Mouse (Mus musculus) urinary bladder, postnatal 4 days (tissue): ENCODE measurements around the gene Fndc10.
A peak's percentile ranks its signal among the peaks of the same experiment; 100 is the strongest.
"Not testable (repeated sequence)": the region's sequence is repeated elsewhere in the genome, so short reads cannot be mapped to it uniquely, and the experiment has no call there.

Experiments used
- DNase-seq, 2 experiments: peaks; one replicate each; pipeline ENCODE4 v3.0.0; 2021 to 2022; ENCODE audit warnings: low spot score in 2 of 2

The Fndc10 gene

GRCm38 (mm10) chr4:155683670-155684277 lies 10.4 kb upstream of the Fndc10 start:
- DNase-seq: not testable (repeated sequence)

GRCm38 (mm10) chr4:155687764-155688163 lies 6.4 kb upstream of the Fndc10 start:
- DNase-seq: not testable (repeated sequence)

- DNase-seq: no peak
Measured at GRCm38 (mm10) chr4:155690571-155691375, 3.4 kb upstream of the Fndc10 start.

- DNase-seq: no peak
Measured at GRCm38 (mm10) chr4:155692421-155692820, 1.7 kb upstream of the Fndc10 start.

- DNase-seq: peak in 1 of 2 experiments; percentile 67
Measured at GRCm38 (mm10) chr4:155694482-155695401, 600 bp downstream of the Fndc10 start.

- no peak for DNase-seq
Measured at GRCm38 (mm10) chr4:155695531-155696062, 1.5 kb downstream of the Fndc10 start.

- DNase-seq: no peak
Measured at GRCm38 (mm10) chr4:155696261-155697255, 2.4 kb downstream of the Fndc10 start.

- DNase-seq: no peak
Measured at GRCm38 (mm10) chr4:155700425-155700824, 6.3 kb downstream of the Fndc10 start.

GRCm38 (mm10) chr4:155703425-155703929 lies 9.3 kb downstream of the Fndc10 start:
- DNase-seq: no peak

GRCm38 (mm10) chr4:155704721-155705591 lies 10.8 kb downstream of the Fndc10 start, which contains the start of gene Ssu72:
Ssu72 (plus strand) TSS chr4:155704800.
- peak; percentile 91 to 93 for DNase-seq

GRCm38 (mm10) chr4:155705592-155705929 lies 11.4 kb downstream of the Fndc10 start:
- DNase-seq: no peak

- DNase-seq: no peak
Measured at GRCm38 (mm10) chr4:155708582-155708981, 14.4 kb downstream of the Fndc10 start.

- DNase-seq: no peak
Measured at GRCm38 (mm10) chr4:155708988-155709387, 14.8 kb downstream of the Fndc10 start.

GRCm38 (mm10) chr4:155710521-155711252 lies 16.5 kb downstream of the Fndc10 start:
- DNase-seq: no peak

GRCm38 (mm10) chr4:155721668-155722083 lies 27.5 kb downstream of the Fndc10 start:
- DNase-seq: no peak

- DNase-seq: no peak
Measured at GRCm38 (mm10) chr4:155727993-155728392, 33.9 kb downstream of the Fndc10 start.

GRCm38 (mm10) chr4:155733267-155733666 lies 39.1 kb downstream of the Fndc10 start:
- DNase-seq: no peak

GRCm38 (mm10) chr4:155734350-155734941 lies 40.3 kb downstream of the Fndc10 start, which contains the start of gene Tmem240:
Tmem240 (plus strand) TSS chr4:155734800.
- DNase-seq: peak; percentile 89
